Mouse (Mus musculus): ENCODE measurements around the gene Rasal3.
A peak's percentile ranks its signal among the peaks of the same experiment; 100 is the strongest.

Gene Rasal3

GRCm38 (mm10) chr17:32356281-32356680 lies 47.1 kb downstream of the Rasal3 start:
- DNase-seq (ENCODE audit: low read depth, low spot score): no peak

GRCm38 (mm10) chr17:32355031-32355430 lies 48.4 kb downstream of the Rasal3 start:
- DNase-seq (ENCODE audit: low read depth, low spot score): no peak

- DNase-seq (ENCODE audit: low read depth, low spot score): no peak
These were observed 49.2 kb downstream of the Rasal3 start for GRCm38 (mm10) chr17:32354211-32354610.

GRCm38 (mm10) chr17:32353696-32354095 lies 49.7 kb downstream of the Rasal3 start:
- DNase-seq (ENCODE audit: low read depth, low spot score): no peak

- no peak for DNase-seq (ENCODE audit: low read depth, low spot score)
These were observed 51.7 kb downstream of the Rasal3 start for GRCm38 (mm10) chr17:32351726-32352125.

GRCm38 (mm10) chr17:32351269-32351668 lies 52.1 kb downstream of the Rasal3 start:
- no peak for DNase-seq (ENCODE audit: low read depth, low spot score)

GRCm38 (mm10) chr17:32350382-32350983 lies 52.9 kb downstream of the Rasal3 start, which contains the start of gene Akap8l:
Gene Akap8l, minus strand, starts transcription at chr17:32350607.
- DNase-seq (ENCODE audit: low read depth, low spot score): peak; percentile 99

- no peak for DNase-seq (ENCODE audit: low read depth, low spot score)
These were observed 53.5 kb downstream of the Rasal3 start for GRCm38 (mm10) chr17:32349851-32350381.

GRCm38 (mm10) chr17:32349037-32349732 lies 54.2 kb downstream of the Rasal3 start:
- peak; percentile 44 for DNase-seq (ENCODE audit: low read depth, low spot score)

- DNase-seq (ENCODE audit: low read depth, low spot score): no peak
These were observed 55.0 kb downstream of the Rasal3 start for GRCm38 (mm10) chr17:32348406-32348805.

GRCm38 (mm10) chr17:32341102-32341501 lies 62.3 kb downstream of the Rasal3 start:
- DNase-seq (ENCODE audit: low read depth, low spot score): no peak

Data from ES-CJ7 (cell line).